Mouse (Mus musculus) limb, embryonic 11.5 days (tissue): ENCODE measurements around the gene Slc5a12. TPM values are rescaled to one million over a fixed set of nuclear protein-coding genes. Genes with fewer than 3 reads are reported as not detected.
A peak's percentile ranks its signal among the peaks of the same experiment; 100 is the strongest.

Source experiments
- ATAC-seq: fragments of 200-750 bp; cut with Nextera tagmentation; 2 replicates; pipeline ENCODE4 v1.8.0; 2017; ENCODE audit warnings: low read depth; ENCODE audit not compliant: insufficient number of reproducible peaks, low FRiP score, low TSS enrichment
- DNase-seq: peaks from one replicate; pipeline ENCODE4 v3.0.0-alpha.2; 2015; ENCODE audit warnings: low spot score
- H3K27ac ChIP-seq: fragments of 300-500 bp; sonication (generic); replicated peaks from 2 replicates; pipeline ENCODE4 v1.5.1; 2014; ENCODE audit warnings: low read depth, mild to moderate bottlenecking, low read length
- H3K27me3 ChIP-seq: fragments of 300-500 bp; sonication (generic); 2 replicates; pipeline ENCODE4 v1.6.1; 2014; ENCODE audit warnings: mild to moderate bottlenecking, low read length, mixed read lengths; ENCODE audit not compliant: control insufficient read depth, insufficient read depth
- H3K36me3 ChIP-seq: fragments of 300-500 bp; sonication (generic); 2 replicates; pipeline ENCODE4 v1.6.1; 2014; ENCODE audit warnings: mild to moderate bottlenecking, low read length, moderate library complexity, mixed read lengths; ENCODE audit not compliant: control insufficient read depth, insufficient read depth
- H3K4me1 ChIP-seq: fragments of 300-500 bp; sonication (generic); 2 replicates; pipeline ENCODE4 v1.6.1; 2014; ENCODE audit warnings: low read length, mixed read lengths; ENCODE audit not compliant: control insufficient read depth, insufficient read depth
- H3K4me2 ChIP-seq: fragments of 300-500 bp; sonication (generic); 2 replicates; pipeline ENCODE4 v1.6.1; 2014; ENCODE audit warnings: low read depth, mild to moderate bottlenecking, moderate library complexity; ENCODE audit not compliant: severe bottlenecking
- H3K4me3 ChIP-seq: fragments of 300-500 bp; sonication (generic); 2 replicates; pipeline ENCODE4 v1.5.1; 2014; ENCODE audit warnings: low read depth, low read length
- H3K9ac ChIP-seq: fragments of 300-500 bp; sonication (generic); 2 replicates; pipeline ENCODE4 v1.6.1; 2014; ENCODE audit warnings: mild to moderate bottlenecking, low read length
- H3K9me3 ChIP-seq: fragments of 300-500 bp; sonication (generic); 2 replicates; pipeline ENCODE4 v1.6.1; 2016; ENCODE audit warnings: low read length; ENCODE audit not compliant: control insufficient read depth
- WGBS: fragments of 180-500 bp; shearing (Covaris S2); extraction: QIAGEN DNeasy Blood & Tissue Kit; methylation state at CpG from one replicate; pipeline ENCODE4 v1.1.7; 2014; 5-methylcytosine and 5-hydroxymethylcytosine counted together
- polyA plus RNA-seq: library from polyadenylated mRNA; unstranded; fragments of >200 nt; fragmentation: Nextera tagmentation; extraction: Ambion mirVana; gene quantifications from 2 replicates; pipeline ENCODE4 v1.2.1, GENCODE M21; 2014

Slc5a12 gene
- not detected in 2 replicates for polyA plus RNA-seq

- ATAC-seq, result no peak
These were observed at the start of gene Slc5a12 for GRCm38 (mm10) chr2:110596932-110597331. Gene Slc5a12 (plus strand): TSS chr2:110597298.

DNA sequence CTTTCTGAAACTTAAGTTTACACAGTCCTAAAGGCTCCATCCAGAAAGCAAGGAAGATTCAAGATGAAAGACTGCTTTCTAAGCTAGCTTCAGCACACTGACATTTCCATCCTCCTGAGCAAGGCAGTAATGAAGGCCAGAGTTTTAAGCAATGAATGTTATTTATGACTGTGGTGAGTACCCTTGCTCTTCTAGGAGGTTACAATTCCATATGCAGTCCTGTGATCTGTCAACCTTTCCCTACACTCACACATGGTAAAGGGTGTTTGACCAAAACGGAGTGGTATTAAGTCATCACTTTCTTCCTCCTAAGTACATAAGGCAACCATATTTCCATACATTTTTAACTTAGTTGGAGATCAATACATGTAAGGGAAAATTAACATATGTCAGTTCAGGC, 41.0 kb upstream of the Slc5a12 start:
- Histone ChIP-seq H3K27me3 (no peaks in the 10 kb centered on the region), H3K4me1 (no peaks in the 10 kb centered on the region), H3K4me3 (no peak overlapping the region), H3K36me3 (no peaks in the 10 kb centered on the region), H3K9me3 (no peaks in the 10 kb centered on the region), H3K9ac (no peak overlapping the region), H3K27ac (no peak overlapping the region), H3K4me2 (no peak overlapping the region)
- DNase-seq (no peak), ATAC-seq (peak; percentile 35; the same call in 1 of the 2 replicates)
- 20% methylated on average over 1 of the region's 1 CpGs for whole genome bisulfite sequencing

More at GRCm38 (mm10) chr2:110596932-110597331, at the start of gene Slc5a12:
- H3K36me3 ChIP-seq, result no peaks in the 10 kb centered on the region
- no peak within 1 kb of the TSS for H3K4me2 ChIP-seq
- WGBS, result 67% methylated on average over 2 of the region's 2 CpGs
- H3K27ac ChIP-seq, result no peak within 1 kb of the TSS
- no peak within 1 kb of the TSS for H3K9ac ChIP-seq
- no peaks in the 10 kb centered on the region for H3K9me3 ChIP-seq
- no peak within 1 kb of the TSS for H3K4me3 ChIP-seq
- DNase-seq, result no peak
- no peaks in the 10 kb centered on the region for H3K4me1 ChIP-seq
- H3K27me3 ChIP-seq, result no peaks in the 10 kb centered on the region

DNA sequence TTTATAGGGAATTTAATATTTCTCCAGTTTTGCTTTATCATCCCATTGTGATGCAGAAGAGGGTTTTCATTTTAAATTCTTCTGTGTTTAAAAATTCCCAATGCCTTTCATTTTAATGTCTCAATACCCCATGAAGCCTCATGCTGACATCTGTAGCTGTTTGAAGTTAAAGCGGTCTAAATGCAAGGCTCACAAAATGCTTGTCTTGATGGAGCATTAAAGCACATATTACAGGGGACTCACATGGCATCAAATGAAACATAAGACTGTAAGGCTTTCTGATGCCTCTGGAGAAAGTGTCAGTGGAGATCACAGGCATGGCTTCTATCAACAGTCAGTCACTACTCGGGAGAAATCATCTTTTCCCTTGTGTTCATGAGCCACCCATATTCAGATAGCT, 34.5 kb upstream of the Slc5a12 start:
- H3K27ac ChIP-seq, result no peak overlapping the region
- no peak overlapping the region for H3K4me2 ChIP-seq
- DNase-seq (no peak), ATAC-seq (no peak)
- no peak overlapping the region for H3K9ac ChIP-seq
- H3K4me1 ChIP-seq, result no peaks in the 10 kb centered on the region
- H3K4me3 ChIP-seq, result no peak overlapping the region
- 73% methylated on average over 2 of the region's 2 CpGs for WGBS
- H3K9me3 ChIP-seq, result no peaks in the 10 kb centered on the region
- no peaks in the 10 kb centered on the region for H3K36me3 ChIP-seq
- no peaks in the 10 kb centered on the region for H3K27me3 ChIP-seq

DNA sequence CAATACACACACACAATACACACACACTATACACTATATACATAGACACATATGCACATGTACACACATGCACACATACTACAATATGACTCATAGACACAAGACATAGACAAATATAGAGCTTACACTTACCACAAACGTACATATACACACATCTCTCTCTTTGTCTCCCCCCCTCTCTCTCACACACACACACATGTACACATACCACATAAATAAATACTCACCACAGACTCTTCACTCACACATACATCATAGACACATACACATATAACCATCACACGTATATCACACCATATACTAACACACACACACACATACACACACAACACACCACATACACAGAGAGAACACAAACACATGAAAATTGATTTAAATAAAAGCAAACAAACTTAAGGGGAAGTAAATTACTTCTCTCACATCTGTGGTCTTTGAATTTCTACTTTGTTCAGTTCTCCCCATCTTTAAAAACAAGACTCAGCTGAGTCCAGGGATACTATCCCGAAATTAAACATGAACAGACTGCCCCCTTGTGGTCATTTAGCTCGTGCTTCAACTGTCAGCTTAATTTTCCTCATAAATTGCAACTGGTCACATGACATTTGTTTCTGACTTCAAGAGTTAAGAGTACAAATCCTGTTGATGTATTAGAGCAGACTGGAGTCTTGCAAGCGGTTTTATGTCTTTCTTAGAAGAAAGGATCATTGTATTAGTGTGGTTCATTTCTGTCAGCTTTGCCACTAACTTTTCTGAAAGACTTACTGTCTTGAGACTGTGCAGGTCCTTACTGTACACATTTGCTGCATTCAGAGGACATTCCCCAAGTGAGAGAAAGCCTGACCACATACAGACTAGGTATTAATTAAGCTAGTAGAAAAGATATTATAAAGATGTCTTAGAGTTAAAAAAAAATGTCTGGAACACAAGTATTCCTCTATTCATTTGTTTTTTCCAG, 32.1 kb upstream of the Slc5a12 start:
- ATAC-seq (peak; percentile 87), DNase-seq (peak; percentile 84)
- H3K4me3 ChIP-seq, result no peak overlapping the region
- H3K9ac ChIP-seq, result no peak overlapping the region
- H3K4me1 ChIP-seq, result no peaks in the 10 kb centered on the region
- no peaks in the 10 kb centered on the region for H3K27me3 ChIP-seq
- H3K4me2 ChIP-seq, result no peak overlapping the region
- H3K9me3 ChIP-seq, result no peaks in the 10 kb centered on the region
- H3K27ac ChIP-seq, result 0 out of 2 replicates have a peak overlapping the region, but pooled peaks have one; percentile 39
- WGBS, result 37% methylated on average over 5 of the region's 5 CpGs
- H3K36me3 ChIP-seq, result no peaks in the 10 kb centered on the region

GRCm38 (mm10) chr2:110586692-110587091, 10.4 kb upstream of the Slc5a12 start:
- Histone ChIP-seq H3K4me1 (no peaks in the 10 kb centered on the region), H3K27me3 (no peaks in the 10 kb centered on the region), H3K9me3 (no peaks in the 10 kb centered on the region), H3K9ac (no peak overlapping the region), H3K27ac (no peak overlapping the region), H3K36me3 (no peaks in the 10 kb centered on the region), H3K4me2 (no peak overlapping the region), H3K4me3 (no peak overlapping the region)
- ATAC-seq (no peak), DNase-seq (no peak)
- WGBS, result 88% methylated on average over 6 of the region's 6 CpGs

- ATAC-seq, result no peak
- Histone ChIP-seq H3K27me3 (no peaks in the 10 kb centered on the region), H3K9me3 (no peaks in the 10 kb centered on the region), H3K4me1 (no peaks in the 10 kb centered on the region), H3K36me3 (no peaks in the 10 kb centered on the region), H3K4me2 (no peak overlapping the region), H3K4me3 (no peak overlapping the region), H3K9ac (no peak overlapping the region), H3K27ac (no peak overlapping the region)
- no peak for DNase-seq
- WGBS, result 75% methylated on average over 1 of the region's 1 CpGs
These were observed 7.1 kb upstream of the Slc5a12 start for GRCm38 (mm10) chr2:110590007-110590406.

DNA sequence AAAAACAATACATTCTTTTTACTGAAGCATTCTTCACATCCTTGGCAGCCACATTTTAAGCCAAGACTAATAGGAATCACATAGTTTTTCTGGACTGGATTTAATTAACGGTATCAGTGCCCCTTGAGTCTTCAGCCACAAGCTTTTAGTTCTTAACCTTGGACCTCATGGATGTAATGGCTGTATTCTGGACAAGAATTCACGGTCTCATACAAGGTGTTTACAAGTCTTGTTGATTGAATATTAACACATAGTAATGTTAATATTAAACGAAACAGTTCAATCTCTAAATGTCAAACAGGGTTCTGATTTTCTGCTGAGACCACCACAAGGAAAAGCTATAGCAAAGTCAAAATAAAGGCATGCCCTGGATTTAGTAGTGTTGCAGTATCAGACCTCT, 4.8 kb upstream of the Slc5a12 start:
- DNase-seq, result no peak
- no peak for ATAC-seq
- Histone ChIP-seq H3K4me3 (no peak overlapping the region), H3K4me1 (no peaks in the 10 kb centered on the region), H3K9me3 (no peaks in the 10 kb centered on the region), H3K27me3 (no peaks in the 10 kb centered on the region), H3K9ac (no peak overlapping the region), H3K27ac (no peak overlapping the region), H3K36me3 (no peaks in the 10 kb centered on the region), H3K4me2 (no peak overlapping the region)
- WGBS, result 66% methylated on average over 3 of the region's 3 CpGs

- H3K4me2 ChIP-seq, result no peak overlapping the region
- 45% methylated on average over 1 of the region's 1 CpGs for WGBS
These were observed 47.3 kb downstream of the Slc5a12 start for GRCm38 (mm10) chr2:110644358-110644757.

More at GRCm38 (mm10) chr2:110644358-110644757, 47.3 kb downstream of the Slc5a12 start:
- no peak overlapping the region for H3K27ac ChIP-seq
- DNase-seq (no peak), ATAC-seq (peak; percentile 14; the same call in 1 of the 2 replicates)
- H3K9ac ChIP-seq, result no peak overlapping the region
- H3K9me3 ChIP-seq, result no peaks in the 10 kb centered on the region
- H3K36me3 ChIP-seq, result no peaks in the 10 kb centered on the region
- H3K27me3 ChIP-seq, result no peaks in the 10 kb centered on the region
- H3K4me1 ChIP-seq, result no peaks in the 10 kb centered on the region
- no peak overlapping the region for H3K4me3 ChIP-seq
